Mouse (Mus musculus) liver, postnatal 0 days (tissue): ENCODE measurements around the gene Map4k5. TPM values are rescaled to one million over a fixed set of nuclear protein-coding genes. Genes with fewer than 3 reads are reported as not detected.
A peak's percentile ranks its signal among the peaks of the same experiment; 100 is the strongest.

Experiments used
- ATAC-seq: fragments of 200-750 bp; cut with Nextera tagmentation; 2 replicates; pipeline ENCODE4 v1.8.0; 2017; ENCODE audit warnings: mild to moderate bottlenecking, moderate library complexity
- DNase-seq: peaks from one replicate; pipeline ENCODE4 v3.0.0-alpha.2; 2016
- H3K27ac ChIP-seq: fragments of 300-500 bp; sonication (generic); 2 replicates; pipeline ENCODE4 v1.5.1; 2014; ENCODE audit warnings: antibody characterized with exemption, moderate library complexity, mild to moderate bottlenecking, low read depth
- H3K27me3 ChIP-seq: fragments of 300-500 bp; sonication (generic); 2 replicates; pipeline ENCODE4 v1.6.1; 2014; ENCODE audit warnings: low read length, control low read depth, mixed read lengths; ENCODE audit not compliant: insufficient read depth
- H3K36me3 ChIP-seq: fragments of 300-500 bp; sonication (generic); replicated peaks from 2 replicates; pipeline ENCODE4 v1.6.1; 2014; ENCODE audit warnings: mild to moderate bottlenecking, control low read depth, low read length, moderate library complexity, mixed read lengths; ENCODE audit not compliant: insufficient read depth
- H3K4me1 ChIP-seq: fragments of 300-500 bp; sonication (generic); 2 replicates; pipeline ENCODE4 v1.6.1; 2014; ENCODE audit warnings: antibody characterized with exemption, mild to moderate bottlenecking, control low read depth; ENCODE audit not compliant: insufficient read depth
- H3K4me2 ChIP-seq: fragments of 300-500 bp; sonication (generic); 2 replicates; pipeline ENCODE4 v1.6.1; 2014; ENCODE audit warnings: low read depth, mild to moderate bottlenecking, low read length, moderate library complexity, mixed read lengths
- H3K4me3 ChIP-seq: fragments of 300-500 bp; sonication (generic); 2 replicates; pipeline ENCODE4 v1.5.1; 2014; ENCODE audit warnings: low read depth, low read length
- H3K9ac ChIP-seq: fragments of 300-500 bp; sonication (generic); replicated peaks from 2 replicates; pipeline ENCODE4 v1.6.1; 2014; ENCODE audit warnings: mild to moderate bottlenecking, moderate library complexity
- H3K9me3 ChIP-seq: fragments of 300-500 bp; sonication (generic); 2 replicates; pipeline ENCODE4 v1.6.1; 2016; ENCODE audit warnings: mild to moderate bottlenecking, control low read depth, low read length, mixed read lengths
- CTCF ChIP-seq: sonication (generic); IDR thresholded peaks from 2 replicates; pipeline ENCODE4 v1.5.1; 2016; ENCODE audit warnings: antibody characterized with exemption, low read depth
- EP300 ChIP-seq: IDR thresholded peaks from 2 replicates; pipeline ENCODE4 v1.6.1; 2016; ENCODE audit warnings: antibody characterized with exemption, low read depth, mild to moderate bottlenecking
- WGBS: fragments of 180-500 bp; shearing (Covaris S2); extraction: QIAGEN DNeasy Blood & Tissue Kit; methylation state at CpG from one replicate; pipeline ENCODE4 v1.1.7; 2014; ENCODE audit not compliant: insufficient replicate concordance; 5-methylcytosine and 5-hydroxymethylcytosine counted together
- polyA plus RNA-seq: library from polyadenylated mRNA; unstranded; fragments of >200 nt; fragmentation: Nextera tagmentation; extraction: Ambion mirVana; gene quantifications from 2 replicates; pipeline ENCODE4 v1.2.1, GENCODE M21; 2015

Map4k5 gene
- polyA plus RNA-seq, 1 experiment from 2014 or later, result 11.8 TPM

DNA sequence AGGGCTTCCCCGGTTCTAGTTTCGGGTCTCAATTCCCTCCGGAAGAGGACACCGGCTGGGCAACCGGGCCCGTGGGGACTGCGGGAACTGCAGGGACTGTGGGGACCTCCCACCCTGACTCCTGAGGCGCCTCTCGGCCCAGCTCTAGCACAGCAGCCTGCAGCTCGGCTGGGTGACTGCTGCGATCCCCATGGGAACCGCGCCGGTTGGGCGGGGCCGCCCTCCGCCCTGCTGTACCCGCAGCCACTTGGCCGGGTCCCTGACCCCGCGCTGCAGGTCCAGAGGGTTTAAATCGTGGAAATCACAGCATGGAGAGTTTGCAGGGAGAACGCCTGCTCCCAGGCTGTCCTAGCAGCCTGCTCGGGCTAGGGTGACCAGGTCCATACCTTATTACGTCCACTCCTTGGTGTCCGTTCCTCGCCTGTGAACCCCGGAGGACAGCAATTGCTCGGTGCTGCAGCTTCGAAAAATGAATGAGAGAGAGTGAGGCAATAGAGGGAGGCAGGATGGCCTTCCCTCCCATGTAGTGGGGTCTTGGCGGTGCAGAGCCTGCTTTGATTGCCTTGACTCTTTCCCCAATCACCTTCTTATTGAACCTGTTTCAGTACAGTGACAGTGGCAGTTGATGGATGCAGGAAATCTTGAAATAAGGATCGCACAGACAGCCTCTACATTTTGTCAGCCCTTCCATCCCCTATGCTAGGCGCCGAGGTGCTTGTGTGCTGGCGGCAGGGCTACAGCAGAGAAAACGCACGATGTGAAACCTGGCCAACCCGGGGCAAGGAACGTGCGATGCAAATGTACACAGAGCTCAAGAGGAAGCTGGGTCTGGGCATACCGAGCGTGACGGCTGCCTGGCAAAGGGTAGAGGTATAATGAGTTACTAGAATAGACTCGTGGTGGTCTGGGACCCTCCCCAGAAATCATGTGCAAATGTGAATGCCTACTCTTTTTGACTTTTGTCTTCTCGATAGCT, 102.2 kb downstream of the Map4k5 start, which contains the start of gene Cdkl1:
Cdkl1 (minus strand) TSS at position 738 of the 976 bp plus-strand sequence.
- TF ChIP-seq CTCF (no peak), EP300 (no peak)
- H3K27ac ChIP-seq, result peak within 1 kb of the TSS; percentile 19
- DNase-seq (peak; percentile 84), ATAC-seq (peak; percentile 97)
- H3K36me3 ChIP-seq, result no peaks in the 10 kb centered on the region
- H3K4me3 ChIP-seq, result peak within 1 kb of the TSS; percentile 53
- 2% methylated on average over 45 of the region's 45 CpGs for WGBS
- peak within 1 kb of the TSS; percentile 95 for H3K4me2 ChIP-seq
- H3K27me3 ChIP-seq, result 0 out of 2 replicates have a peak, but pooled peaks cover 3% of the 10 kb centered on the region
- peak within 1 kb of the TSS; percentile 60 for H3K9ac ChIP-seq
- no peaks in the 10 kb centered on the region for H3K9me3 ChIP-seq
- peaks cover 16% of the 10 kb centered on the region for H3K4me1 ChIP-seq

DNA sequence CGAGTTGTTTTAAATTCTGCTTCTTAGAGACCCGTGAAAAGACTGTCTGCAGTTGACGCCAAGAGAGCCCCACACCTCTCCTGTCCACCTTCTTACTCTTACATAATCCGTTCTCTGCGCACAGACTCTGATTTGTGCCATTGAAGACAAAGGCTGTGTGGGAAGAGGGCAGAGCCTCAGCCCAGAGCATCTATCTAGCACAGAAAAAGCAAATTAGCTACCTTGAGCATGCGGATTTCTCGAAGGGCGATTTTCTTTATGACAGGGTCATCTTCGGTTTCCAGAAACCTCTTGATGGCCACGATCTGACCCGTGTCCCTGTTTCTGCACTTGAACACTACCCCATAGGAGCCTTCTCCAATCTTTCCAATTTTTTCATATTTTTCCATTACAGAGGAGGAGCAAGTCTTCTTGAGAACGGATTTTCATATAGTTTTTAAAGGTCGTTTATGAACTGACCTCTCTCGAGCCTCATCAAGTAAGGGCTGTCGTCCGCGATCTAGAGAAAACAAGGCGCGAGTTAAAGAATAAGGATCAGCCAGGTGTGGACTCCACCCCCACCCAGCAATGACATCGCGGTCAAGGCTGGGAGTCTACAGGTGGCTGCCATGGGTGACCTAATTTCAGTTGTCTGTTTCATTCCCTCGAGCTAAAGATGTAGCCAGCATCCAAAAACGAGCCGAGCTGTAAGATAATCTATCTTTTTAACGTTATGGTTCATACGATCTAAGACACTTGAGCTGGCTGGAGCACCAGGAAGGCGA, 103.1 kb downstream of the Map4k5 start:
- no peak for DNase-seq
- peak overlapping the region; percentile 53 for H3K4me3 ChIP-seq
- no peaks in the 10 kb centered on the region for H3K36me3 ChIP-seq
- peak; percentile 40 for ATAC-seq
- no peak overlapping the region for H3K27ac ChIP-seq
- H3K27me3 ChIP-seq, result 0 out of 2 replicates have a peak, but pooled peaks cover 3% of the 10 kb centered on the region
- H3K9me3 ChIP-seq, result no peaks in the 10 kb centered on the region
- TF ChIP-seq CTCF (no peak), EP300 (no peak)
- peak overlapping the region; percentile 95 for H3K4me2 ChIP-seq
- peaks cover 16% of the 10 kb centered on the region for H3K4me1 ChIP-seq
- peak overlapping the region; percentile 60 for H3K9ac ChIP-seq
- 37% methylated on average over 27 of the region's 27 CpGs for WGBS

DNA sequence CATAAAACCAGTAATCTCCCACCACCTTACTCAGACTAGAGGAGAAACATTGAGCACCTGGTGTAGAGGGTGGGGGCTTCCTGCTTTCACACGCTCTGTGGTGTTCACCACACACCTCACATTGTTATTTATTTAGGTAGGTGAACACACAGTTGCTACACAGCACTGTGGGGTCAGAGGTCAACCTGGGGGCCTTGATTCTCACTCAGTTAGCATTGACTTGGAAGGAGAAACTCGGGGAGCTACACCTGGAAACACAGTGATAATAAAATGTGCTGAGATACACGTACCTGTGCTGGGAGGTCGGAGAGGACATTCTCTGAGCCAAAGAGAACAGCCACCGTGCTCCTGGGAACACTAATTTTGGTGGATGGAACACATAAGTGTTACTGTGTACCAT, 104.6 kb downstream of the Map4k5 start:
- WGBS, result 63% methylated on average over 5 of the region's 5 CpGs
- no peak for TF ChIP-seq EP300
- TF ChIP-seq CTCF, result no peak
- Histone ChIP-seq H3K4me1 (peaks cover 18% of the 10 kb centered on the region), H3K27me3 (0 out of 2 replicates have a peak, but pooled peaks cover 3% of the 10 kb centered on the region), H3K4me2 (no peak overlapping the region), H3K9me3 (no peaks in the 10 kb centered on the region), H3K4me3 (no peak overlapping the region), H3K36me3 (no peaks in the 10 kb centered on the region), H3K9ac (no peak overlapping the region), H3K27ac (no peak overlapping the region)
- no peak for DNase-seq
- no peak for ATAC-seq

DNA sequence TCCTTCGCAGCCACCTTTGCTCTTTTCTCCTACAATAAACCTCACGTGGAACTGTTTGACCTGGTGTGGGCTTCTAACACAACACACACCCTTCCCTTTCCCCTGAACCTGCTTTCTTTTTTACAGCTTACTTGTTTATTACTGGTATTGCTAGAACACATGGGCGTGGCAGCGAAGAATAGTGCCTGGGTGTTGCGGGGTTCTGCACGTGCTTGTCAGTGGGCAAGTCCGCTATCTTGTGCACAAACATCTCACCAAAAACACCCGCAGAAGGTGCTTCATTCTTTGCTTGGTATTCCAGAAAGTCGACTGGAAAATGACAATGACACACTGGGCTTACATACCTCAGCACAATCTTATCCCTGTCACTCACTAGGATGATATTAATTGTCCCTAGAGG, 107.5 kb downstream of the Map4k5 start:
- no peak for TF ChIP-seq CTCF
- TF ChIP-seq EP300, result no peak
- H3K4me1 ChIP-seq, result peaks cover 26% of the 10 kb centered on the region
- WGBS, result 73% methylated on average over 9 of the region's 9 CpGs
- 0 out of 2 replicates have a peak, but pooled peaks cover 3% of the 10 kb centered on the region for H3K27me3 ChIP-seq
- no peak overlapping the region for H3K27ac ChIP-seq
- no peaks in the 10 kb centered on the region for H3K9me3 ChIP-seq
- no peak for DNase-seq
- H3K36me3 ChIP-seq, result no peaks in the 10 kb centered on the region
- ATAC-seq, result no peak
- H3K4me3 ChIP-seq, result no peak overlapping the region
- H3K4me2 ChIP-seq, result no peak overlapping the region
- H3K9ac ChIP-seq, result no peak overlapping the region

DNA sequence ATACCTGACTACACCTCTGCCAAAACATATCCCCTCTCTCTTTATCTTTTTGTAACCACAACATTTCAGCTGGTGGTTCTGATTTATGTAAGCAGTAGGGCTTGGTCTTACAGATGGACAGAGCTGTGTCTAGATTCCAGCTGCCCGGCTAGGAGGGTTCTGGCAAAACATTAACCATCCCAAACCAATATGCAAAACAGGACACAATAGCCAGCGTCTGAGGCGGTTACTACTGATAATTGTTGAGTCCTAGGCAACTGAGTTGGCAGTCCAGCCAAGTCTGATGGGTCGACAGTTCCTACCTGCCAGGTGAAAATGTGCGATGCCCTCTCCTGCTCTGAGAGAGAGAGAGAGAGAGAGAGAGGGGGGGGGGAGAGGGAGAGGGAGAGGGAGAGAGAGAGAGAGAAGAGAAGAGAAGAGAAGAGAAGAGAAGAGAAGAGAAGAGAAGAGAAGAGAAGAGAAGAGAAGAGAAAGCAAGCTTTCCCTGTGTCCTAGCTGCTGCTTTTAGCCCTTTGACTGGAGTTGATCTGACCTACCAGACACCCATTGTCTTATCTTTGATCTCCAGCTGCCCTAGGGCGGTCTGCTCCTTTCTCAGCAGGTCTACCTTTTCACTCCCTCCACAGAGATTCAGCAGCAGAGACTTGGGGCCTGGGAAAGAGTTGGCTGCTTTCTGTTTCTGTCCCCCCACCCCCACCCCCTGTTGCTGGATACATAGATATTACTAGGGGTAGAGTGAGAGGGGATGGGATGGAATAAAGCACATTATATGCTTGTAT, 109.6 kb downstream of the Map4k5 start:
- H3K9ac ChIP-seq, result peak overlapping the region; percentile 41; the same call in 1 of the 2 replicates
- H3K27ac ChIP-seq, result peak overlapping the region; percentile 81
- TF ChIP-seq EP300, result peak; percentile 98
- TF ChIP-seq CTCF, result no peak

More for the DNA sequence above, 109.6 kb downstream of the Map4k5 start:
- Histone ChIP-seq H3K4me1 (peaks cover 20% of the 10 kb centered on the region), H3K9me3 (no peaks in the 10 kb centered on the region), H3K4me3 (peak overlapping the region; percentile 2; the same call in 1 of the 2 replicates), H3K36me3 (no peaks in the 10 kb centered on the region), H3K4me2 (peak overlapping the region; percentile 61), H3K27me3 (no peaks in the 10 kb centered on the region)
- peak; percentile 66 for DNase-seq
- 46% methylated on average over 6 of the region's 6 CpGs for WGBS
- ATAC-seq, result peak; percentile 97
